Mouse (Mus musculus) heart, postnatal 0 days (tissue): ENCODE results near the gene Pkp1.

Experiments used
- CTCF ChIP-seq: IDR thresholded peaks from 2 replicates; pipeline ENCODE4 v1.5.1; 2016; ENCODE audit warnings: antibody characterized with exemption, control low read depth, low read depth
- EP300 ChIP-seq: IDR thresholded peaks from 2 replicates; pipeline ENCODE4 v1.6.1; 2016; ENCODE audit warnings: antibody characterized with exemption, low read depth

DNA sequence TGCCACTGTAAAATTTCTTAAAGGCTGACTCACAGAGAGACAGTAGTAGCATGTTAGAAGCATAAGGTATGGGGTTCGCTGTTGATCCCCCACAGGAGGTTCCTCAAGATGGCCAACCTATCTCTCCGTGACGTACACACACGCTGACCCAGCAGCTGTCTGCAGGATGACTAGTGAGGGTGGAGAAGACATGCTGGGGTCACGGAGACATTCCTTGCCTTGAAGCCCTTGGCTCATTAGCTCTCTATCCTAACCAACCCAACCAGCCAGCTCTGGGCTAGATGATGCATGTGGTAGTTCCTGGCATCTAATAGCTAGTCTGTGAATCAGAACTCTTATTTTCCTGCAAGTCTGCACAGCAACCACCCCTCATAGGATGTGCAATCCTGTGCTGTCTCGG is 50.4 kb downstream of the Pkp1 start:
- TF ChIP-seq CTCF, result no peak
- no peak for TF ChIP-seq EP300
